Comparison of ENCODE assay signal across 22 mouse cellular contexts in genomic region chr7:24853233-24853563, GRCm38 (mm10). TPM values are rescaled to one million over a fixed set of nuclear protein-coding genes. Genes with fewer than 3 reads are reported as not detected.
DNase-seq lines count a peak whose midpoint lies in the region; ATAC-seq and TF ChIP-seq lines count a peak whose summit lies in the region.
"Had no signal": no experiment of that assay in that cellular context is flagged by ENCODE, and none has a peak within 500 bp of the region (broad histone marks: within the 10 kb centered on the region; RNA-seq: fewer than 3 reads in every experiment).

No protein-coding gene starts in this region.

- no peaks in the 10 kb centered on the region for H3K27me3 ChIP-seq in intestine, embryonic 15.5 days (replicated peaks)
- no peaks in the 10 kb centered on the region for H3K27me3 ChIP-seq in intestine, postnatal 0 days (replicated peaks; ENCODE audit: control insufficient read depth, insufficient read depth, low read length)
- no peaks in the 10 kb centered on the region for H3K27me3 ChIP-seq in liver, embryonic 14.5 days (ENCODE audit: control insufficient read depth, insufficient read depth, low read length)
- H3K27me3 ChIP-seq: forebrain, embryonic 15.5 days; midbrain, embryonic 12.5 days had no signal

- no peak for TF ChIP-seq EP300 in liver, embryonic 14.5 days (IDR thresholded peaks at IDR 0.05; ENCODE audit: low read depth)

- no peak overlapping the region for H3K27ac ChIP-seq in intestine, embryonic 15.5 days
- H3K27ac ChIP-seq in intestine, postnatal 0 days (ENCODE audit: low read depth, low read length): no peak overlapping the region
- peak overlapping the region; percentile 65 for H3K27ac ChIP-seq in ES-E14 (ENCODE audit: insufficient read depth, low read depth, low read length, poor library complexity, severe bottlenecking)
- H3K27ac ChIP-seq in bone marrow macrophage, adult 2 months (ENCODE audit: insufficient read depth, low read depth, low read length): peak overlapping the region; percentile 80
- H3K27ac ChIP-seq in liver, embryonic 14.5 days: peak overlapping the region; percentile 95
- H3K27ac ChIP-seq: forebrain, embryonic 15.5 days; midbrain, embryonic 12.5 days had no signal

- ATAC-seq in intestine, embryonic 15.5 days: 0 out of 2 replicates have a peak, but pooled peaks have one; percentile 16
- ATAC-seq in intestine, postnatal 0 days: no peak
- peak; percentile 76 for ATAC-seq in liver, embryonic 14.5 days (ENCODE audit: insufficient read depth)
- ATAC-seq: CD4-positive, CD25-positive, alpha-beta regulatory T cell, adult 4 months; forebrain, embryonic 15.5 days; inflammation-experienced regulatory T-cells, adult 6 months had no signal

- H3K36me3 ChIP-seq in intestine, embryonic 15.5 days: no peaks in the 10 kb centered on the region
- H3K36me3 ChIP-seq in intestine, postnatal 0 days (ENCODE audit: control insufficient read depth, insufficient read depth): no peaks in the 10 kb centered on the region
- H3K36me3 ChIP-seq in ES-E14 (ENCODE audit: control insufficient read depth, insufficient read depth, low read length, poor library complexity, severe bottlenecking): no peaks in the 10 kb centered on the region
- no peaks in the 10 kb centered on the region for H3K36me3 ChIP-seq in liver, embryonic 14.5 days (replicated peaks; ENCODE audit: control insufficient read depth, insufficient read depth, low read depth)
- H3K36me3 ChIP-seq: forebrain, embryonic 15.5 days; midbrain, embryonic 12.5 days had no signal

- no peak for TF ChIP-seq POLR2A in bone marrow macrophage, adult 2 months (IDR thresholded peaks at IDR 0.05; ENCODE audit: borderline replicate concordance, low read depth, low read length)

- no peak overlapping the region for H3K9ac ChIP-seq in intestine, embryonic 15.5 days
- H3K9ac ChIP-seq in intestine, postnatal 0 days (ENCODE audit: low read depth, low read length): no peak overlapping the region
- H3K9ac ChIP-seq in ES-E14 (ENCODE audit: insufficient read depth, low read depth, low read length, poor library complexity, severe bottlenecking): no peak overlapping the region
- H3K9ac ChIP-seq in liver, embryonic 14.5 days (replicated peaks): peak overlapping the region; percentile 32
- H3K9ac ChIP-seq: forebrain, embryonic 15.5 days; midbrain, embryonic 12.5 days had no signal

- no peaks in the 10 kb centered on the region for H3K9me3 ChIP-seq in intestine, embryonic 15.5 days
- no peaks in the 10 kb centered on the region for H3K9me3 ChIP-seq in intestine, postnatal 0 days (ENCODE audit: control insufficient read depth)
- no peaks in the 10 kb centered on the region for H3K9me3 ChIP-seq in ES-E14 (ENCODE audit: control insufficient read depth, insufficient read depth, low read depth, low read length)
- no peaks in the 10 kb centered on the region for H3K9me3 ChIP-seq in liver, embryonic 14.5 days (ENCODE audit: control insufficient read depth, low read length)
- H3K9me3 ChIP-seq: forebrain, embryonic 15.5 days; midbrain, embryonic 12.5 days had no signal

- DNase-seq in ES-E14 (ENCODE audit: low read depth, low spot score): no peak
- no peak for DNase-seq in liver, embryonic 14.5 days (ENCODE audit: low read depth in 3 of 3, low spot score in 3 of 3)
- DNase-seq in layer of hippocampus, adult 9-10 months (ENCODE audit: low spot score): no peak
- DNase-seq in frontal cortex, postnatal 36 days (ENCODE audit: low spot score in 2 of 2): no peak
- DNase-seq: adrenal gland, adult 8-10 months; cerebellum, postnatal 36 days; gastrocnemius, postnatal 14 days; heart, postnatal 4 days; kidney, postnatal 10 days; lung, postnatal 10 days; right cerebral cortex, postnatal 14 days; thymus, adult 2 months had no signal

- TF ChIP-seq CTCF in intestine, postnatal 0 days (IDR thresholded peaks at IDR 0.05; ENCODE audit: low read depth): no peak
- TF ChIP-seq CTCF in bone marrow macrophage, adult 2 months (IDR thresholded peaks at IDR 0.05; ENCODE audit: low read depth, low read length): no peak
- TF ChIP-seq CTCF in liver, embryonic 14.5 days (IDR thresholded peaks at IDR 0.05; ENCODE audit: low read depth): no peak

- no peak overlapping the region for H3K4me2 ChIP-seq in intestine, embryonic 15.5 days (replicated peaks)
- H3K4me2 ChIP-seq in intestine, postnatal 0 days (replicated peaks; ENCODE audit: low read depth): no peak overlapping the region
- peak overlapping the region; percentile 56 for H3K4me2 ChIP-seq in liver, embryonic 14.5 days (ENCODE audit: low read depth)
- H3K4me2 ChIP-seq: forebrain, embryonic 15.5 days; midbrain, embryonic 12.5 days had no signal

- 0 out of 2 replicates have a peak, but pooled peaks cover 6% of the 10 kb centered on the region for H3K4me1 ChIP-seq in intestine, embryonic 15.5 days (replicated peaks)
- H3K4me1 ChIP-seq in intestine, postnatal 0 days (replicated peaks; ENCODE audit: control insufficient read depth, insufficient read depth, low read length): no peaks in the 10 kb centered on the region
- peaks cover 16 to 32% of the 10 kb centered on the region in 2 experiments for H3K4me1 ChIP-seq in ES-E14 (ENCODE audit: control insufficient read depth in 2 of 2, insufficient read depth in 2 of 2, low read length in 2 of 2, poor library complexity in 1 of 2)
- peaks cover 45% of the 10 kb centered on the region for H3K4me1 ChIP-seq in bone marrow macrophage, adult 2 months (ENCODE audit: control insufficient read depth, insufficient read depth, low read length)
- peaks cover 44 to 54% of the 10 kb centered on the region in 2 experiments for H3K4me1 ChIP-seq in liver, embryonic 14.5 days (replicated peaks; ENCODE audit: control insufficient read depth in 2 of 2, insufficient read depth in 2 of 2, low read length in 1 of 2)
- H3K4me1 ChIP-seq: forebrain, embryonic 15.5 days had no signal

- no peak overlapping the region for H3K4me3 ChIP-seq in intestine, embryonic 15.5 days (replicated peaks)
- no peak overlapping the region for H3K4me3 ChIP-seq in intestine, postnatal 0 days (ENCODE audit: low read depth, low read length)
- H3K4me3 ChIP-seq in ES-E14 (ENCODE audit: insufficient read depth in 1 of 2, low read depth in 1 of 2, low read length in 2 of 2, poor library complexity in 1 of 2, severe bottlenecking in 1 of 2): no peak overlapping the region
- H3K4me3 ChIP-seq in bone marrow macrophage, adult 2 months (ENCODE audit: insufficient read depth, low read length): no peak overlapping the region
- peak overlapping the region in 1 of 2 experiments; percentile 18; a peak in 1 of 4 replicates for H3K4me3 ChIP-seq in liver, embryonic 14.5 days (ENCODE audit: insufficient read depth in 1 of 2, low read depth in 2 of 2, low read length in 2 of 2)
- H3K4me3 ChIP-seq: forebrain, embryonic 15.5 days; midbrain, embryonic 12.5 days had no signal

- in situ Hi-C loops in ES-E14 (cut with MboI; ENCODE audit: low sequenced_read_pairs in 2 of 2, unreplicated experiment in 2 of 2): no loop called here

TF ChIP-seq in ES-E14, 5 proteins besides CTCF, POLR2A, EP300 and RAD21:
- TF ChIP-seq MAFK (IDR thresholded peaks at IDR 0.05; ENCODE audit: insufficient read depth, low read depth, low read length): no peak
TF ChIP-seq in ES-E14: peak in this region for 0.

RNA-seq across cellular contexts. Expression of gene Gm9844, which starts 8.8 kb away (rescaled TPM):
- 17.2 and 17.8 TPM in 2 replicates for polyA plus RNA-seq in intestine, embryonic 15.5 days (2015; fragmentation: Nextera tagmentation; extraction: Ambion mirVana)
- 20.6 and 28.0 TPM in 2 replicates for polyA plus RNA-seq in intestine, postnatal 0 days (2015; fragmentation: Nextera tagmentation; extraction: Ambion mirVana)
- total RNA-seq in ES-E14 (2012; rRNA removed): 4.6 and 6.7 TPM in 2 replicates
- 2.4 TPM in 1 of 2 replicates, not detected in the other for polyA plus RNA-seq in bone marrow macrophage, adult 2 months (2012; ENCODE audit: insufficient read depth, insufficient read length, missing spikeins)
- 0.37 and 1.5 TPM in 2 replicates for polyA plus RNA-seq in liver, embryonic 14.5 days (2012; rRNA removed)
- 1.3 and 2.2 TPM in 2 replicates for polyA plus RNA-seq in liver, embryonic 14.5 days (2014; fragmentation: Nextera tagmentation; extraction: Ambion mirVana)
- total RNA-seq: adrenal gland, adult 8-10 months had no signal

RNA-seq across cellular contexts. Expression of gene Lypd4, which starts 16.5 kb away (rescaled TPM):
- polyA plus RNA-seq in intestine, embryonic 15.5 days (2015; fragmentation: Nextera tagmentation; extraction: Ambion mirVana): not detected in 2 replicates
- not detected in 2 replicates for polyA plus RNA-seq in intestine, postnatal 0 days (2015; fragmentation: Nextera tagmentation; extraction: Ambion mirVana)
- total RNA-seq in ES-E14 (2012; rRNA removed): 0.18 TPM in 1 of 2 replicates, not detected in the other
- not detected in 2 replicates for polyA plus RNA-seq in bone marrow macrophage, adult 2 months (2012; ENCODE audit: insufficient read depth, insufficient read length, missing spikeins)
- not detected in 2 replicates for polyA plus RNA-seq in liver, embryonic 14.5 days (2012; rRNA removed)
- not detected in 2 replicates for polyA plus RNA-seq in liver, embryonic 14.5 days (2014; fragmentation: Nextera tagmentation; extraction: Ambion mirVana)
- total RNA-seq: adrenal gland, adult 8-10 months; gastrocnemius, postnatal 14 days; heart, postnatal 4 days; layer of hippocampus, postnatal 10 days had no signal
- polyA plus RNA-seq: CD4-positive, CD25-positive, alpha-beta regulatory T cell, adult 4 months; embryonic facial prominence, embryonic 14.5 days; forebrain, embryonic 15.5 days; inflammation-experienced regulatory T-cells, adult 6 months; limb, embryonic 11.5 days; midbrain, embryonic 12.5 days; thymus, adult 2 months had no signal

RNA-seq across cellular contexts. Expression of gene Dmrtc2, which starts 16.7 kb away (rescaled TPM):
- polyA plus RNA-seq in intestine, embryonic 15.5 days (2015; fragmentation: Nextera tagmentation; extraction: Ambion mirVana): not detected in 2 replicates
- not detected in 2 replicates for polyA plus RNA-seq in intestine, postnatal 0 days (2015; fragmentation: Nextera tagmentation; extraction: Ambion mirVana)
- total RNA-seq in ES-E14 (2012; rRNA removed): 0.53 and 0.54 TPM in 2 replicates
- not detected in 2 replicates for polyA plus RNA-seq in bone marrow macrophage, adult 2 months (2012; ENCODE audit: insufficient read depth, insufficient read length, missing spikeins)
- polyA plus RNA-seq in liver, embryonic 14.5 days (2012; rRNA removed): not detected in 2 replicates
- not detected in 2 replicates for polyA plus RNA-seq in liver, embryonic 14.5 days (2014; fragmentation: Nextera tagmentation; extraction: Ambion mirVana)
- total RNA-seq: adrenal gland, adult 8-10 months; gastrocnemius, postnatal 14 days; heart, postnatal 4 days had no signal
- polyA plus RNA-seq: CD4-positive, CD25-positive, alpha-beta regulatory T cell, adult 4 months; embryonic facial prominence, embryonic 14.5 days; forebrain, embryonic 15.5 days; inflammation-experienced regulatory T-cells, adult 6 months; limb, embryonic 11.5 days; midbrain, embryonic 12.5 days; thymus, adult 2 months had no signal

RNA-seq across cellular contexts. Expression of gene Rps19, which starts 31.0 kb away (rescaled TPM):
- 2,486 and 2,546 TPM in 2 replicates for polyA plus RNA-seq in intestine, embryonic 15.5 days (2015; fragmentation: Nextera tagmentation; extraction: Ambion mirVana)
- polyA plus RNA-seq in intestine, postnatal 0 days (2015; fragmentation: Nextera tagmentation; extraction: Ambion mirVana): 1,134 and 1,200 TPM in 2 replicates
- 2,686 and 2,786 TPM in 2 replicates for total RNA-seq in ES-E14 (2012; rRNA removed)
- 1,580 and 1,635 TPM in 2 replicates for polyA plus RNA-seq in bone marrow macrophage, adult 2 months (2012; ENCODE audit: insufficient read depth, insufficient read length, missing spikeins)
- polyA plus RNA-seq in liver, embryonic 14.5 days (2012; rRNA removed): 418 and 615 TPM in 2 replicates
- 1,649 and 1,654 TPM in 2 replicates for polyA plus RNA-seq in liver, embryonic 14.5 days (2014; fragmentation: Nextera tagmentation; extraction: Ambion mirVana)

RNA-seq across cellular contexts. Expression of gene Cd79a, which starts 44.0 kb away (rescaled TPM):
- 0.19 and 0.29 TPM in 2 replicates for polyA plus RNA-seq in intestine, embryonic 15.5 days (2015; fragmentation: Nextera tagmentation; extraction: Ambion mirVana)
- polyA plus RNA-seq in intestine, postnatal 0 days (2015; fragmentation: Nextera tagmentation; extraction: Ambion mirVana): 0.23 and 0.26 TPM in 2 replicates
- 1.3 and 1.5 TPM in 2 replicates for total RNA-seq in ES-E14 (2012; rRNA removed)
- not detected in 2 replicates for polyA plus RNA-seq in bone marrow macrophage, adult 2 months (2012; ENCODE audit: insufficient read depth, insufficient read length, missing spikeins)
- polyA plus RNA-seq in liver, embryonic 14.5 days (2012; rRNA removed): 0.81 and 1.0 TPM in 2 replicates
- polyA plus RNA-seq in liver, embryonic 14.5 days (2014; fragmentation: Nextera tagmentation; extraction: Ambion mirVana): 1.4 and 2.0 TPM in 2 replicates
- total RNA-seq: layer of hippocampus, postnatal 10 days had no signal

Comparison
In these comparisons a context has a peak if more than half of its experiments do, and no peak if none do; other contexts are left out.
1. H3K27ac ChIP-seq: peak in ES-E14 (single experiment), bone marrow macrophage, adult 2 months (single experiment) and liver, embryonic 14.5 days (single experiment); none in intestine, embryonic 15.5 days (single experiment) and intestine, postnatal 0 days (single experiment).